Mouse (Mus musculus) forebrain, embryonic 15.5 days (tissue): ENCODE results near the gene St6galnac3. TPM values are rescaled to one million over a fixed set of nuclear protein-coding genes. Genes with fewer than 3 reads are reported as not detected.
A peak's percentile ranks its signal among the peaks of the same experiment; 100 is the strongest.

Experiments used
- ATAC-seq: fragments of 200-750 bp; cut with Nextera tagmentation; replicated peaks from 2 replicates; pipeline ENCODE4 v1.8.0; 2017; ENCODE audit warnings: mild to moderate bottlenecking, moderate TSS enrichment, moderate library complexity
- H3K27ac ChIP-seq: fragments of 300-500 bp; sonication (generic); replicated peaks from 2 replicates; pipeline ENCODE4 v1.5.1; 2015; ENCODE audit warnings: mild to moderate bottlenecking, inconsistent platforms
- H3K27me3 ChIP-seq: fragments of 300-500 bp; sonication (generic); 2 replicates; pipeline ENCODE4 v1.6.1; 2015; ENCODE audit warnings: inconsistent platforms
- H3K36me3 ChIP-seq: fragments of 300-500 bp; sonication (generic); 2 replicates; pipeline ENCODE4 v1.6.1; 2015; ENCODE audit warnings: mild to moderate bottlenecking, inconsistent platforms
- H3K4me1 ChIP-seq: fragments of 300-500 bp; sonication (generic); 2 replicates; pipeline ENCODE4 v1.6.1; 2015; ENCODE audit warnings: inconsistent platforms
- H3K4me2 ChIP-seq: fragments of 300-500 bp; sonication (generic); replicated peaks from 2 replicates; pipeline ENCODE4 v1.6.1; 2015; ENCODE audit warnings: mild to moderate bottlenecking, inconsistent platforms
- H3K4me3 ChIP-seq: fragments of 300-500 bp; sonication (generic); 2 replicates; pipeline ENCODE4 v1.5.1; 2015; ENCODE audit warnings: mild to moderate bottlenecking, inconsistent platforms
- H3K9ac ChIP-seq: fragments of 300-500 bp; sonication (generic); replicated peaks from 2 replicates; pipeline ENCODE4 v1.6.1; 2015; ENCODE audit warnings: mild to moderate bottlenecking, inconsistent platforms
- H3K9me3 ChIP-seq: fragments of 300-500 bp; sonication (generic); 2 replicates; pipeline ENCODE4 v1.6.1; 2016; ENCODE audit warnings: inconsistent platforms
- WGBS: fragments of 180-500 bp; shearing (Covaris S2); methylation state at CpG from one replicate; pipeline ENCODE4 v1.1.7; 2015; ENCODE audit warnings: mixed read lengths; 5-methylcytosine and 5-hydroxymethylcytosine counted together
- polyA plus RNA-seq: library from polyadenylated mRNA; unstranded; fragments of >200 nt; fragmentation: Nextera tagmentation; extraction: Ambion mirVana; gene quantifications from 2 replicates; pipeline ENCODE4 v1.2.1, GENCODE M21; 2015

The St6galnac3 gene
- polyA plus RNA-seq, 1 experiment from 2014 or later = 24.5 TPM

DNA sequence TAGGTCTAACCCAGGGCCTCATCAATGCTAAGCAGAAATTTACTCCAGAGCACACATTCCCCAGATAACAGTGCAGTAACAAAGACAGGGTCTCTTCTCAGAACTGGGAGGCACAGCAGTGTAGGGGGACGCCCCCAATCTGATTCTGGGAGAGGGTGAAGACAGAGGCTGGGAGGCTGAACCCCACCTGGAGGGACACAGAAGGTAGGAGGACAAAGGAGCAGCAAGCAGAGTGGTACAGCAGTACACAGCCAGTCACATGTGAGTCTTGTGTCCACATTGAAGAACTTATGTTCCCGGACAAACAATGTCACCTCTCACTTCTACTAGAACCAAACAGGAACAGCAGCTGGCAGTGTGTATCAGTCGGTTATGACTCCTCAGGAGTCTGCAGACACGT lies 131.0 kb downstream of the St6galnac3 start:
- no peaks in the 10 kb centered on the region for H3K27me3 ChIP-seq
- H3K36me3 ChIP-seq = no peaks in the 10 kb centered on the region
- H3K4me2 ChIP-seq = no peak overlapping the region
- no peaks in the 10 kb centered on the region for H3K9me3 ChIP-seq
- no peak overlapping the region for H3K4me3 ChIP-seq
- no peak; the same call in 1 of the 2 replicates for ATAC-seq
- H3K9ac ChIP-seq = no peak overlapping the region
- no peak overlapping the region for H3K27ac ChIP-seq
- H3K4me1 ChIP-seq = peaks cover 14% of the 10 kb centered on the region
- 71% methylated on average over 4 of the region's 4 CpGs for WGBS

DNA sequence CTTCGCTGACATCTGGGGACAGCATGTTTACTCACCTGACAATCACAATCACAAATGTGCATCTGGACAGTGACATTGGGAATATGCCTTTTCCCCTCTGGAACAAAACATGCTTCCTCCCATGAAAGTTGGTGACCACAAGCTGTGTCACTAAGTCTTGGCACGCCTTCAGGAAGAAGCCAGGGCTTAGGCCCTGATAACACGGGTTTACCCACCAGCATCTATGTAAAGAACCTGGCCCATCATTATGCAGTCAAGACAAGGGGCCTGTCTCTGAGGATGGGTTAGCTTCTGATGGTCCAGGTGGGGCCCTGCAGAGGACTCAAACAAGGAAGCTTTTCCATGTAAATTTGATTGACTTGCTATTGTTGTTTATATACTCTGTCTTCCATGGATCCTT lies 131.9 kb downstream of the St6galnac3 start:
- Histone ChIP-seq H3K9me3 (no peaks in the 10 kb centered on the region), H3K27ac (no peak overlapping the region)
- whole genome bisulfite sequencing = 87% methylated on average over 3 of the region's 3 CpGs

DNA sequence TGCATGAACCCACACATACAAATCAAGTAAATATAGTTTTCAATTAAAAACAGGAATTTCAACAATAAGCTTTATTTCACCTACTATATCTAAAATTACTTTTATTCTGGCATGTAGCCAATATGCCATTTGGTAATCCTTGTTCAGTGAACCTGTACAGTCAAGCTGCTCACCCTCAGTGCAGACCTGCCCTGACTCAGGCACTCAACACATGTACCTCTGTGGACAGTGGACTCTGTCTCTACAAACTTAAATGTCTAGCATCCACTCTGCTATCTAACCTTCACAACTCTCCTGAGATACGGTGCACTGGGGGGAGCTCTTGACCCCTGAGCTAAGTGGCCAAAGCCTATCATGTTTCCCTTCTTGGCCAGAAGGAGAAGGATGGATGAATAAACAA lies 137.4 kb downstream of the St6galnac3 start:
- no peak overlapping the region for H3K4me3 ChIP-seq
- 0 out of 2 replicates have a peak, but pooled peaks cover 7% of the 10 kb centered on the region for H3K4me1 ChIP-seq
- H3K4me2 ChIP-seq = no peak overlapping the region
- WGBS = 89% methylated on average over 1 of the region's 1 CpGs
- no peak overlapping the region for H3K27ac ChIP-seq
- H3K9ac ChIP-seq = no peak overlapping the region
- ATAC-seq = no peak
- H3K36me3 ChIP-seq = no peaks in the 10 kb centered on the region
- no peaks in the 10 kb centered on the region for H3K27me3 ChIP-seq
- H3K9me3 ChIP-seq = no peaks in the 10 kb centered on the region

More for the DNA sequence above, 131.9 kb downstream of the St6galnac3 start:
- no peak overlapping the region for H3K4me3 ChIP-seq
- peaks cover 14% of the 10 kb centered on the region for H3K4me1 ChIP-seq
- ATAC-seq = no peak
- no peak overlapping the region for H3K4me2 ChIP-seq
- no peak overlapping the region for H3K9ac ChIP-seq
- H3K27me3 ChIP-seq = no peaks in the 10 kb centered on the region
- no peaks in the 10 kb centered on the region for H3K36me3 ChIP-seq

DNA sequence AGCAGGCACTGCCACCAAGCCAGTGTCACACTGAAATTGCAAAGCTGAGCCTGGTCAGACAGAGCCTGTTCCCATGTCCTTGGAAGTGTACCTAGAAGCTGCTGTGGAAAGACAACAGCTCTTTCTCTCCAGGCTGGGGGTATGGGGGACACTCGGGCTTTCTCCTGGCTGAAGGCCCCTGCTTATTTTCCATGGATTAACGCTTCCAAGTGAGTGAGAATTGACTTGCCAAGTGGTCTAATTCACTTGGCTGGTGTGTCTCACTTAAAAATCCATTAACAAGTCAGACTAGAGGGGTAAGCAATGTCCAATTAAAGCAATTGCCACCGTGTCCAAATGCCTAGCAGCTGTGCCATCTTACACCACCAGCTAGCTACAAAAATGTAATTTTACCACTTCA lies 140.1 kb downstream of the St6galnac3 start:
- Histone ChIP-seq H3K4me1 (peaks cover 13% of the 10 kb centered on the region; the same call in 1 of the 2 replicates), H3K4me3 (no peak overlapping the region), H3K4me2 (no peak overlapping the region), H3K9ac (no peak overlapping the region), H3K27ac (peak overlapping the region; percentile 27; the same call in 1 of the 2 replicates), H3K27me3 (no peaks in the 10 kb centered on the region), H3K36me3 (no peaks in the 10 kb centered on the region), H3K9me3 (no peaks in the 10 kb centered on the region)
- peak; percentile 42; the same call in 1 of the 2 replicates for ATAC-seq
- WGBS = 14% methylated on average over 3 of the region's 3 CpGs

DNA sequence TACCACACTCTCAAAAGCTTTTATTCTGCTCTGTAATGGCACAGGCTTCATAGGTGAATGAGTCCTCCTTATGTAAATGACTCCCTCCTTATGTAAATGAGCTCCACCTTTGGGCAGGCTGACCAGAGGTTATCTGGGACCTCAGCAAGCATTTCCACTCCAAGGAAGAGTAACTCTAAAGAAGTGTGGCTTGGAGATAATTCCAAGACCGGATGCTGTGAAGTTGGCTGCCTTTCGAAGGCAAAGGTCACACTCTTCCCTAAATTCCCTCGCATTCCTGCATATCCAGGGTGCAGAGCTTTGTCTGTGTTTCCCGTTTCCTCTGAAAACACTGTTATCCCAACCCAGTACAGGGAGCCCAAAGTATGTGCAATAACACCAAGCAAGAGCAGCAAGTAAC lies 142.9 kb downstream of the St6galnac3 start:
- H3K27me3 ChIP-seq = no peaks in the 10 kb centered on the region
- H3K4me1 ChIP-seq = peaks cover 13% of the 10 kb centered on the region; the same call in 1 of the 2 replicates
- H3K27ac ChIP-seq = no peak overlapping the region
- H3K9ac ChIP-seq = no peak overlapping the region
- no peaks in the 10 kb centered on the region for H3K36me3 ChIP-seq
- H3K9me3 ChIP-seq = no peaks in the 10 kb centered on the region
- 75% methylated on average over 4 of the region's 4 CpGs for WGBS
- no peak overlapping the region for H3K4me3 ChIP-seq
- ATAC-seq = no peak
- no peak overlapping the region for H3K4me2 ChIP-seq

DNA sequence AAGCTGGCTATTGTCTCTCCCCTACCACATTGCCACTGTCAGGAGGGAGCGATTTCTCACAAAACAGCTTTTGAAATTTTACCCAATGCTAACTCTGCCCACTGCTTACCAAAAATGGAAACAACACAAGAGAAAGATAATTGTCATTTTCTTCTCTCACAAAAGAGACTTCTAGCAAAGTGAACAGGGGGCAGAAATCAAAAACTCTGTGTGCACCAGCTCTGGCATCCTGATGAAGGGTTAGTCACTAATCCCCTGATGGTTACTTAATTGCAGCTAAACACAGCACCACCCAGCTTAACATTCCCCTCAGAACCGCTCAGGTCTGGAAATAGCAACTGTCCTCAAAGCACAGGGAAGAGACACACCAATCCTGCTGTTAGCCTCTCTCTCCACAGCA lies 144.3 kb downstream of the St6galnac3 start:
- 10% methylated on average over 2 of the region's 2 CpGs for WGBS
- H3K27ac ChIP-seq = no peak overlapping the region
- no peak overlapping the region for H3K4me2 ChIP-seq
- H3K9me3 ChIP-seq = no peaks in the 10 kb centered on the region
- H3K4me3 ChIP-seq = no peak overlapping the region
- no peaks in the 10 kb centered on the region for H3K36me3 ChIP-seq
- H3K4me1 ChIP-seq = peaks cover 13% of the 10 kb centered on the region; the same call in 1 of the 2 replicates
- no peaks in the 10 kb centered on the region for H3K27me3 ChIP-seq
- ATAC-seq = no peak
- no peak overlapping the region for H3K9ac ChIP-seq

DNA sequence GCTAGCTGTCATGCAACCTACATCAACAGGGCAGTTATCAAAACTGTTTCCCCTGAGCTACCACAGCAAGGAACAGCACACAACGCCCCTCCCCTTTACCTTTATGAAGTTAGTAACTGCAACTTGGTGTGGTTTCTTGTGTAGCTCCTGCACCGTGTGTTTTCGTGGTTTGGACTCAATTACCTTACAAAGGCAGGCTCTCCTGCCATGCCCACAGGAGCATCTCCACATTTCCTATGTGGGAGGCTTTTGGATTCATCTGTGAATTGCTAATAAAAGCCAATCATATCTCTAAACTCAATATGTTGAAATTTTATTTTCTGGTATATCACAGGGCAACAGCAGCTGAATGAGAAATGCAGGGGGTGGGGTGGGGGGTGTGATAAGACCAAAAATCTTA lies 144.8 kb downstream of the St6galnac3 start:
- Histone ChIP-seq H3K9me3 (no peaks in the 10 kb centered on the region), H3K4me3 (no peak overlapping the region), H3K9ac (no peak overlapping the region), H3K4me1 (peaks cover 12% of the 10 kb centered on the region; the same call in 1 of the 2 replicates), H3K27me3 (no peaks in the 10 kb centered on the region), H3K4me2 (no peak overlapping the region), H3K36me3 (no peaks in the 10 kb centered on the region), H3K27ac (no peak overlapping the region)
- no peak for ATAC-seq
- 72% methylated on average over 3 of the region's 3 CpGs for WGBS

DNA sequence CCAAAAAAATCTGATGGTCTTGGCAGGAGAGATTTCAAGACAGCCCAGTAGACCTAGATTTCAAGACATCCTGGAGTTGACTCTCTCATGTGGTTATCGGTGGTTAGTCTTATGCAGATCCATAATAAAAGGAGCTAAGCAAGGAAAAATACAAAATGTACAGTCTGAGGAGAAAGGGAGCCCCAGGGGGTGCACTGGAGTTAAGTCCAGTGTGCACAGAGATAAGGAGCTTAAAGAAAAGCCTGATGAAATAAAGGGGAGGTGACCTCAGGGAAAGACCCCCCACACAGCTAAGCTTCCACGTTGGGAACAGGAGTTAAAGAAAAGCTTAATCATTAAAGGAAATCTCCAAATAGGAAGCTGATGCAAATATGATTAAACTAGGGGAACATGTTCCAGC lies 147.7 kb downstream of the St6galnac3 start:
- no peak for ATAC-seq
- Histone ChIP-seq H3K4me3 (no peak overlapping the region), H3K9ac (no peak overlapping the region), H3K27me3 (no peaks in the 10 kb centered on the region), H3K4me1 (peaks cover 6% of the 10 kb centered on the region; the same call in 1 of the 2 replicates), H3K27ac (no peak overlapping the region), H3K36me3 (no peaks in the 10 kb centered on the region), H3K4me2 (no peak overlapping the region), H3K9me3 (no peaks in the 10 kb centered on the region)
- 50% methylated on average over 2 of the region's 2 CpGs for WGBS

DNA sequence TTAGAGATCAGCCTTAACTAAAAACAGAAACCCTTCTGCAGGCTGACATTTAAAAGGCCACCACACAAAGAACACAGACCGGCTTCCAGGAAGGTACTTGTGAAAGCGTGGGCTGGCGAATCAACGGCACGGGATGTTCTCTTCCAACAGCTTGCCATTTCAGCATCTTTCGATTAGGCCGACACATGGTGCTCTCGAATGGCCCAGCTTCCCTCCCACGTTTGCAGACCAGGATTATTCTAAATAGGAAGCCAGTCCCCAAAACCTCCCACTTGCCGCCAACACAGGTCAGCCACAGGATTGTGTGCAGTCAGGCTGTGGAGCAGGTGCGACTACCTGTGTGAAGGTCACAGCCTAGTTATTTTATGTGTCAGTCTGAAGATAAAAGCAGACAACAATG lies 153.8 kb downstream of the St6galnac3 start:
- H3K27ac ChIP-seq = no peak overlapping the region
- no peaks in the 10 kb centered on the region for H3K36me3 ChIP-seq
- 93% methylated on average over 11 of the region's 11 CpGs for WGBS
- no peaks in the 10 kb centered on the region for H3K27me3 ChIP-seq
- no peak for ATAC-seq
- H3K4me3 ChIP-seq = no peak overlapping the region
- H3K9ac ChIP-seq = no peak overlapping the region
- H3K9me3 ChIP-seq = no peaks in the 10 kb centered on the region
- H3K4me1 ChIP-seq = peaks cover 5% of the 10 kb centered on the region; the same call in 1 of the 2 replicates
- H3K4me2 ChIP-seq = no peak overlapping the region

DNA sequence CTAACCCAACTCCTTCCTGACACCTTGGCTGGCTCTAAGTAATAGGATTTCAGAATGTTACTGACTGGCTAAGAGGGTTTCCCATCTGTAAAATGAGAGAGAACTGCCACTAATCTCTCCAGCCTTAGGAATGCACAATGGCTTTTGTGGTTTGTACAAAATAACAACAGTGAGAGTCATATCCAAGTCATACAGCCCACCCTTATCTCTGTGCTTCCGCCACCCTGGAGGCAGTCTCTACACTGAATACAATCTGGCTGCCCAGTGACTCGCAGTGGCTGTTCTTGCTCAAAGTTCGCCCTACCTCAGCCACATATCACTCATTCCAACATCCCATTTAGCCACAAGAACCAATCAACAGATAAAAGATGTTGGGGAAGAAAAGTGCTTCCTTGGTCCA lies 156.2 kb downstream of the St6galnac3 start:
- no peak overlapping the region for H3K4me3 ChIP-seq
- no peak for ATAC-seq
- no peaks in the 10 kb centered on the region for H3K27me3 ChIP-seq
- H3K27ac ChIP-seq = no peak overlapping the region
- WGBS = 89% methylated on average over 3 of the region's 3 CpGs
- H3K4me1 ChIP-seq = peaks cover 5% of the 10 kb centered on the region; the same call in 1 of the 2 replicates
- H3K4me2 ChIP-seq = no peak overlapping the region
- H3K9ac ChIP-seq = no peak overlapping the region
- no peaks in the 10 kb centered on the region for H3K36me3 ChIP-seq
- H3K9me3 ChIP-seq = no peaks in the 10 kb centered on the region

DNA sequence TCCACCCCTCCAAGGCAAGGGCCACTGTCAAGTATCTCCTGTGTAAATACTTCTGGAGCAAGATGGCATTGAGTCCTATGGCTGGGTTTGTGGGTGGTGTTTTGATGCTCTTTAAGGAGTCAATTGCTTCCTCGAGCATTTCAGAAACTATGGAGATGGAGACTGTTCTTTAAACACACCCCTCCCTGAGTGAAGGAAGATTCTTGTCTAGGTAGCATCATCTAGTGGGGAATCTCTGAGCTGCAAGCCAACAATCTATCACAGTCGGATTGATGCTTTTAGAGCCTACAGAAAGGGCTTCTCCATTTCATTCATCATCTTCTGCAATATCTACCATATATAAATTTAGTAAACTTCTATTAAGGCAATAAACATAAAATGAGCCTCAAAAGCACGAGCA lies 157.1 kb downstream of the St6galnac3 start:
- Histone ChIP-seq H3K27ac (no peak overlapping the region), H3K4me1 (peaks cover 5% of the 10 kb centered on the region; the same call in 1 of the 2 replicates), H3K9me3 (no peaks in the 10 kb centered on the region), H3K27me3 (no peaks in the 10 kb centered on the region), H3K9ac (no peak overlapping the region), H3K36me3 (no peaks in the 10 kb centered on the region), H3K4me3 (no peak overlapping the region), H3K4me2 (no peak overlapping the region)
- no peak for ATAC-seq
- 69% methylated on average over 3 of the region's 3 CpGs for WGBS

DNA sequence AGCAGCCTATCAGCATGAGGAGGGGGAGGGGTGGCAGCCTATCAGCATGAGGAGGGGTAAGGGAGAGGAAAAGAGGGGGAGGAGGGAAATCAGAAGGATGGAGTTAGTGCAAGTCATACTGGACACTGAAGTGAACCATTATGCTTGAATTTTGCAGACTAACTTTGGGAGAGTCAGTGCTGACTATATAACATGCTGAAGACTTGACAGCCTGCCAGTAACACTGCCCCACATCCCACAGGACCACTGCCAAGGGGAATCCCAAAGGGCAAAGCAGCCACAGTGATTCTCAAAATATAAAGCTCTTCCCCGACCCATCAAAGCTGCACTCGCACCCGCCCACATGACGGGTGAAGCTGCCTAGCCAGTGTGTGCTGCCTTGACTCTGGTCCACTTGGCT lies 157.5 kb downstream of the St6galnac3 start:
- Histone ChIP-seq H3K4me1 (peaks cover 5% of the 10 kb centered on the region; the same call in 1 of the 2 replicates), H3K9me3 (no peaks in the 10 kb centered on the region), H3K4me2 (no peak overlapping the region), H3K27me3 (no peaks in the 10 kb centered on the region), H3K27ac (no peak overlapping the region), H3K4me3 (no peak overlapping the region), H3K9ac (no peak overlapping the region), H3K36me3 (no peaks in the 10 kb centered on the region)
- no peak for ATAC-seq
- WGBS = 81% methylated on average over 4 of the region's 4 CpGs

DNA sequence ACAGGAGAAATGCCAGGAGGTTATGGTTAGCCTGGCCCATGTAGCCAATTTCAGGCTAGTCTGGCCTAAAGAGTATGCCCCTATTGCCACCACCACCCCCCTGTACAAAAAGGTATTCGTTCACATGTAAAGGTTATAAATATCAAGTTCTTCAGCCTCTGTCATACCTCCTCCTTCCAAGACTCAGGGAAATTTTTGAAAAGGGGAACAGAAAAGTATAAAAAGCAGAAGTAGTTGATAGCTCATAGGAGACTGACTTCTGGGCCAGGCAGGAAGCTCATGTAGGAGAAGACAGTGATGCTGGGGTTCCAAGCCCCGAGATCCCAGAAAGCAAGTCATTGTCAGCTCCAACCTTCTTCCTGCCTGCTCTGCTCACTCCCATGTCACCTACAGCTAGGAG lies 158.9 kb downstream of the St6galnac3 start:
- H3K36me3 ChIP-seq = no peaks in the 10 kb centered on the region
- WGBS = 87% methylated on average over 2 of the region's 2 CpGs
- no peak overlapping the region for H3K4me3 ChIP-seq

More for the DNA sequence above, 158.9 kb downstream of the St6galnac3 start:
- no peaks in the 10 kb centered on the region for H3K9me3 ChIP-seq
- no peaks in the 10 kb centered on the region for H3K27me3 ChIP-seq
- peaks cover 5% of the 10 kb centered on the region; the same call in 1 of the 2 replicates for H3K4me1 ChIP-seq
- no peak overlapping the region for H3K4me2 ChIP-seq
- no peak for ATAC-seq
- no peak overlapping the region for H3K9ac ChIP-seq
- H3K27ac ChIP-seq = no peak overlapping the region
